In the genomic region with DNA sequence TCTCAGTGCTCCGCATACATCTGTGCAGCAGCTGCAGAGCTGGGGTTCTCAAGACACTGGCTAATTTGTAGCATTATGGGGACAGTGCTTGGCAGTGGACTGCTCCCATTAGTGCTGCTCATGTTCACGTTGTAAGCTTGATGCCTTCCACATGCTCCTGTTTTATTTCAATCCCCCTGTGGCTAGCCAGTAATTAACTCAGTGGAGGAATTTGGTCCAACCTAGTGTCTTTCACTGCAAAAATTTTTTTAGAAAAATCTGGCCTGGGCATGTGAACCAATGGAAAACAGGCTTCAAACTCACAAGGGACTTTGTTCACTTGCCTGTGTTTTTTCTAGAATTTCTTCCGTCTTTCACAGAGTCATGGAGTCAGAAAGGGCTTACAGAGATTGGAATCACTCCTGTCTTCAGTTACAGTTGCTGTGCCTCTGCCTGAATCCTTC, we compare ENCODE assay signal across 11 mouse cellular contexts.
DNase-seq lines count a peak whose midpoint lies in the region; ATAC-seq lines count a peak whose summit lies in the region.
"Had no signal": no experiment of that assay in that cellular context is flagged by ENCODE, and none has a peak within 500 bp of the region (broad histone marks: within the 10 kb centered on the region; RNA-seq: fewer than 3 reads in every experiment).

No protein-coding gene starts in this region.

- 0 out of 2 replicates have a peak overlapping the region, but pooled peaks have one; percentile 6 for H3K27ac ChIP-seq in kidney, embryonic 14.5 days (ENCODE audit: low read depth, low read length)
- peak overlapping the region; percentile 72 for H3K27ac ChIP-seq in embryonic facial prominence, embryonic 12.5 days
- H3K27ac ChIP-seq: heart, embryonic 15.5 days; macrophage had no signal

- no peaks in the 10 kb centered on the region for H3K36me3 ChIP-seq in kidney, embryonic 14.5 days (ENCODE audit: control insufficient read depth, insufficient read depth, low read length)
- no peaks in the 10 kb centered on the region for H3K36me3 ChIP-seq in embryonic facial prominence, embryonic 12.5 days
- H3K36me3 ChIP-seq: heart, embryonic 15.5 days had no signal

- no peaks in the 10 kb centered on the region for H3K27me3 ChIP-seq in kidney, embryonic 14.5 days (ENCODE audit: control insufficient read depth, insufficient read depth, low read length)
- no peaks in the 10 kb centered on the region for H3K27me3 ChIP-seq in embryonic facial prominence, embryonic 12.5 days
- H3K27me3 ChIP-seq: heart, embryonic 15.5 days had no signal

- ATAC-seq in kidney, embryonic 14.5 days (ENCODE audit: low FRiP score, low TSS enrichment) = peak; percentile 82; the same call in 1 of the 2 replicates
- peak; percentile 92 for ATAC-seq in embryonic facial prominence, embryonic 12.5 days (ENCODE audit: insufficient number of reproducible peaks, insufficient read depth, low FRiP score, low TSS enrichment)

- H3K9me3 ChIP-seq in kidney, embryonic 14.5 days (ENCODE audit: control insufficient read depth, low read length) = no peaks in the 10 kb centered on the region
- H3K9me3 ChIP-seq in embryonic facial prominence, embryonic 12.5 days = no peaks in the 10 kb centered on the region
- H3K9me3 ChIP-seq: heart, embryonic 15.5 days had no signal

- H3K9ac ChIP-seq in kidney, embryonic 14.5 days (ENCODE audit: low read depth, low read length) = no peak overlapping the region
- no peak overlapping the region for H3K9ac ChIP-seq in embryonic facial prominence, embryonic 12.5 days
- H3K9ac ChIP-seq: heart, embryonic 15.5 days had no signal

- no peak for DNase-seq in kidney, adult 18-20 months
- peak; percentile 32 to 40 for DNase-seq in heart, postnatal 14 days
- DNase-seq in mesoderm, embryonic 11.5 days (ENCODE audit: low read depth, low spot score) = peak; percentile 71
- DNase-seq in spleen, postnatal 14 days (ENCODE audit: low spot score in 2 of 2) = no peak
- DNase-seq in adrenal gland, postnatal 4 days (ENCODE audit: low spot score in 2 of 2) = no peak
- DNase-seq in cerebellum, adult 9-11 months = no peak
- DNase-seq: cerebellum, postnatal 25 days had no signal

- H3K4me3 ChIP-seq in kidney, embryonic 14.5 days (ENCODE audit: low read length) = no peak overlapping the region
- no peak overlapping the region for H3K4me3 ChIP-seq in embryonic facial prominence, embryonic 12.5 days
- H3K4me3 ChIP-seq: heart, embryonic 15.5 days had no signal

- WGBS in kidney, embryonic 14.5 days = 44% methylated on average over 3 of the region's 3 CpGs
- WGBS in embryonic facial prominence, embryonic 12.5 days = 15% methylated on average over 3 of the region's 3 CpGs

- H3K4me2 ChIP-seq in kidney, embryonic 14.5 days (replicated peaks; ENCODE audit: low read depth, low read length) = no peak overlapping the region
- no peak overlapping the region for H3K4me2 ChIP-seq in embryonic facial prominence, embryonic 12.5 days (replicated peaks)
- H3K4me2 ChIP-seq: heart, embryonic 15.5 days had no signal

- H3K4me1 ChIP-seq in kidney, embryonic 14.5 days (ENCODE audit: control insufficient read depth, insufficient read depth, low read length) = no peaks in the 10 kb centered on the region
- 0 out of 2 replicates have a peak, but pooled peaks cover 8% of the 10 kb centered on the region for H3K4me1 ChIP-seq in embryonic facial prominence, embryonic 12.5 days
- H3K4me1 ChIP-seq: heart, embryonic 15.5 days had no signal

- intact Hi-C loops in heart, postnatal 14 days (cut with DNase I) = no loop called here

Comparison
In these comparisons a context has a peak if more than half of its experiments do, and no peak if none do; other contexts are left out.
1. DNase-seq: peak in heart, postnatal 14 days (2 of 2) and mesoderm, embryonic 11.5 days (single experiment); none in kidney, adult 18-20 months (single experiment), spleen, postnatal 14 days (0 of 2), adrenal gland, postnatal 4 days (0 of 2) and cerebellum, adult 9-11 months (single experiment).